Mouse (Mus musculus) neural tube, embryonic 10.5 days (tissue): ENCODE measurements around the gene Apmap.
"Not testable (repeated sequence)": the region's sequence is repeated elsewhere in the genome, so short reads cannot be mapped to it uniquely, and the experiment has no call there.

Experiments used
- DNase-seq: peaks from one replicate; pipeline ENCODE4 v3.0.0-alpha.2; 2017; ENCODE audit warnings: low spot score; ENCODE audit errors: extremely low spot score

The Apmap gene

GRCm38 (mm10) chr2:150623957-150624356 lies 15.6 kb upstream of the Apmap start:
- no peak for DNase-seq

DNA sequence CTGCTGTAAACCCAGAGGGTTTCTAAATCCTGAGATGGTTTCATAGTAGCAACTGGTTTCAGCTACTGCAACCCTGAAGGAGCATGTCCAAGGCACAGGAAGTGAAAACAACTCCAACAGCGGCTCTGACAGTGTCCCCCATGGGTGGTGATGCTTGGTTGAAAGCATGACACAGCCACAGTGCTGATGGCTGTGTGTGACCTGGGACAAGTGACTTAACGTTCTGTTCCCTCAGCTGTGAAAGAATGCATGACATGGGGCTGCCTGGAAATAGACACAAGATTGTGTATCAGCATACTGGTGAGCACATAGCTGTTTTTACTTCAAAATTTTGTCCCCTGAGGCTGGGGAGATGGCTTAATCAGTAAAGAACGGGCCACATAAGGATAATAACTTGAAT lies 13.3 kb upstream of the Apmap start:
- no peak for DNase-seq

DNA sequence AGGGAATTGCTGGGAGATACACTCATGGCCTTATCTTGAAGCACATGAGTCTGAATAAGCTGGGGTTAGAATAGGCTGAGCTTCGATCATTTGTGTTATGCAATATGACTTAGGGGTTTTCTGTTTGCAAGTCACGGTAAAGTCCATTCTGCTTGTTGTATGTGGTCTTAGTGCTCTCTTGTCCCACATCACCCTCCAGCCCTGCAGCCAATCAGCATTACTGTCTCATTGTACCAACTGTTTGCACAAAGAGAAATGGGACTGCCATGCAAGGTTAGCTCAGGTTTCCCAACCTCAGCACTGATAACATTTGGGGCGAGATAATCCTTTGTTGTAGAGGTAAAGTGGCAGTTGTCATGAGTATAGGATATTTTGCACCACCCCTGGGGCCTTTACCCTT lies 1.7 kb upstream of the Apmap start:
- no peak for DNase-seq

GRCm38 (mm10) chr2:150608872-150609560 lies 649 bp upstream of the Apmap start:
- DNase-seq = peak; percentile 48

DNA sequence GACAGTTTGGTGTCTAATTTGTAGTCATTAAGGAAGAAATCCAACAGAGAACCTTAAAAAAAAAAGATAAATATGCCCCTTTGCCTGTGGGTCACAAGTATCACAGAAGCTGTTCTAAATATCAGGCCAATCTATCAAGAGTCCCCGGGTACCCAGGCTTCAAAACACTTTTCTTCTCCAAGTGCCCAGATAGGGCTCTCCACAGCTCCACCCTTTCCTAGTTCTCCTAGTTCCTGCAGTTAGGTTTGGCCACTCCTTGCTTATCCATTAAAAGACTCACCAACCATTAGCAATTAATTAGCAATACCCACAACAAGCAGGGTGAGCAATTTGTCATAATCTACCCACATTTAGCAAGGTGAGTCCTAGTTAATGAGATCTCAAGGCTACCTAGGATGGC lies 1.3 kb downstream of the Apmap start:
- no peak for DNase-seq

- no peak for DNase-seq
Observed at GRCm38 (mm10) chr2:150604802-150605201, 3.6 kb downstream of the Apmap start.

DNA sequence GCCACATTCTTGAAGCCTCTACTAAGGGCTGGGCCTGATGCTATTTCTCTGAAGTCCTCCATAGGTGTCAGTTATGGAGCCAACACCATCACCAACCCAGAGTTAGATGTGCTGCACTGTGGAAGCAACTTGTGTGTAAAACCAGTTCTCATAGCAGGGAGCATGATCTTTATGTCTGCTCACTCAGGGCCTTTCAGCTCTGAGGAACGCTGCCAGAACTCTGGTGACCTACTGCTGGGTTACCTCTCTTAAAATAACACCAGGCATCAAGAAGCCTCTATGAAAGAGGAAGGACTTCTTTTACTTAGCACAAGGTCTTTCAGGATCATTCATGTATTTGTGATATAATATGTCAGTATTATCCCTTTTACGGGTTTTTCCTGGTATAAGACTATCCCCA lies 6.2 kb downstream of the Apmap start:
- no peak for DNase-seq

- DNase-seq = no peak
Observed at GRCm38 (mm10) chr2:150600263-150600662, 8.1 kb downstream of the Apmap start.

GRCm38 (mm10) chr2:150595411-150596190 lies 12.8 kb downstream of the Apmap start:
- DNase-seq = no peak

DNA sequence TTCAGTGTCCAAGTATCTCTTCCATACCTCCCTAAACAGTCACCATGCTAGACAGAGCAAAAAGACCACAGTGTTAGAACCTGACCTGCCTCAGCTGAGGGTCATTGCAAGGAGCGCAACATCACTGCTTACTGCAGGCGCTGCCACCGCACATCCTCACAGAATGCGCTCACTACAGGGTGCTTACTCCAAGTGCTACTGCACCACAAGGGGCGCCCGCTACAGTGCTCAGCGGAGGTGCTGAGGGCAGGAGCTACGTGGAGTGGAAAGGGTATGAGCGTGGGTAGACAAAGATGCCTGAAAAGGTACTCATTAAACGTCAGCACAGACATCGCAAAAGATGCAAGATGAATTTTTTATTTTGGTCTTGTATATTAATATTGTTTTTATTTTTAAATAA lies 19.3 kb downstream of the Apmap start:
- no peak for DNase-seq

DNA sequence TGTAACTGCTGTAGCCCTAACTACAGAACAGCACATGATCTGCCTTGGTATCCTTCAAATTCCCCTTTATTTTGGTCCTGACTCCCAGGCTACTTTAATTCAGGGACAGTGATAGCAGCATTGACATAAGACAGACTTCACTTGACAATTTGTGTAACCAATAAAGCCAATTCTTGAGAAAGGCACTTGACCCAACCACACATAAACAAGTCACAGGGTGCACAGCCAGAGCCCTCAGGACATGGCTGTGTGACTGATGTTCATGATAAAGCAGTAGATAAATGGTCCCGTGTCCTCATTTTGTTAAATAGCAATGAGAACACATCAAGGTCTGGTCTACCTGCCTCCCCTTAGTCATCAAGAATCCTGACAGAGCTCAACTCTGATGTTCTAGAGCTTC lies 28.7 kb downstream of the Apmap start:
- no peak for DNase-seq

- DNase-seq = no peak
Observed at GRCm38 (mm10) chr2:150578603-150579002, 29.8 kb downstream of the Apmap start.

DNA sequence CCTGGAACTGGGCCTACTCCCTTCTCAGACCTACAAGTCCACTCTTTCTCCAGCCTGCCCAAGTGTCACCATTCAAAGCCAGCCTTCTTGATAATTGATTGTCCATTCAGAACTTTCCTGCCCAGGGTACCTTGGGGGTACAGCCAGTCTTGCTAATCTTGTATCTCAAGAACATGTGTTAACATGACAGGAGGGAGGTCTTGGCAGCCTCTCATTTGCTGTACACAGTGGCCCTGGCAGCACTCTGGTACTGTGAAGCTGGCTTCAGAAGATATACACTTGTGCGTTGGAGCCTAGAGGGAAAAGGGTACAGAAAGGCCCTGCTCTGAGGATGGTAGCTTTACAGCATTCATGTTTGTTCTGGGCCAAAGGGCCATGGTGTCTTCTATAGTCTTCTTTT lies 32.1 kb downstream of the Apmap start:
- no peak for DNase-seq

GRCm38 (mm10) chr2:150572463-150572862 lies 35.9 kb downstream of the Apmap start:
- DNase-seq = peak; percentile 8

GRCm38 (mm10) chr2:150570761-150571160 lies 37.6 kb downstream of the Apmap start:
- no peak for DNase-seq

DNA sequence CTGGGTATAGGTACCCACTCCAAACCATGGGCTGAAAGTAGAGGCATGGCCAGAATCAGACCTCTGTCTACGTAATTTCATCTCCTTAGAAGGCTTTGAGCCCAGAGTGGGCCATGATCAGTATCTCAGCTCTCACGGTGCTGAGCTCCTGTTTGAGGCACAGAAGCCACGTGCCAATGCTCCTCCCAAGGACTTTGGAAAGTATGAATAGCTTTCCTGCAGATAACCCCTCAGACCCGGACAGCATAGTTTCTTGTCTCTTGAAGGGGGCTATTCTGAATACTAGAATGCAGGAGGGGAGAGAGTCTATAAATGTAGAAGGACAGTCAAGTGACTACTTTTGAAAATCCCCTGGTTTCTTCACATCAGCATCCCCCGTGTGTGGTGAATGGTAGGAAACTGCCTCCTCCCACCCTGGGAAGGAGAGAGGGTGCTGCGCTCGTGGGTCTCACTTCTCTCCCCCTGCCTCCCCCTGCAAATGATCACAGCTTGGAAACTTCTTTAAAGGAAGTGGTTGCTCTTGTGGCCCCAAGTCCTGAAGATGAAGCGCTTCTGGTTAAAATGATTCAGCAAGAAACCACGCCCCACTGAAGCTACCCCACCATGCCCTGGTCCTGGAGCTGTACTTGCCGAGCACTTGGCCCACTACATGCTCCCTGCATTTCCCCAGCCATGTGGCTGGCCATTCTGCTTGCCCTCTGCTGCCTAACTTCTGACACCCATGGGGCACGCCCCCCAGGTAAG lies 38.3 kb downstream of the Apmap start, which contains the start of gene Cst7:
Cst7 (plus strand) TSS at position 569 of the 744 bp plus-strand sequence.
- DNase-seq = no peak

DNA sequence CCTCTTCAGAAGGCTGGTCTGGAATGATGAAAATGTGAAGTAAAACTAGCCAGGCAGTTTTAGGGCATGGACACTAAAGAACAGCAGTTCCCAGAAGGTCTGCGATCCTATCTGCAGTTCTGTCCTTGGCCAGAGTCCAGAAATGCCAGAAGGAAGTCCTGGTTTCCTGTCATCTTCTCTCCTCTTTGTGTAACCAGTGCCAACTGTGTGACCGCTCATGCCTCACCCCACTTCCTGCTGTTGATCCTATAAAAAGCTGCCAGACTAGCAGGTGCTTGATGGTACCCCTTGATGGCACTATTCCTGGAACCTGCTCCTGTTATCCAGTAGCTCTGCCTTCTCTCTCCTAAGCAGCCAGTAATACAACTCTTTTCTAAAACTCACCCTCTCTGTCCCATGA lies 41.3 kb downstream of the Apmap start:
- no peak for DNase-seq

- no peak for DNase-seq
Observed at GRCm38 (mm10) chr2:150558568-150558967, 49.8 kb downstream of the Apmap start.

- DNase-seq = not testable (repeated sequence)
Observed at GRCm38 (mm10) chr2:150549576-150549975, 58.8 kb downstream of the Apmap start.
